Mouse (Mus musculus): ENCODE measurements around the gene Tnnc2.

Tnnc2 gene

GRCm38 (mm10) chr2:164737377-164738090 lies 42.2 kb downstream of the Tnnc2 start:
- DNase-seq (ENCODE audit: low spot score) = no peak

GRCm38 (mm10) chr2:164735446-164735845 lies 44.3 kb downstream of the Tnnc2 start:
- DNase-seq (ENCODE audit: low spot score) = no peak

GRCm38 (mm10) chr2:164734839-164735238 lies 44.9 kb downstream of the Tnnc2 start:
- DNase-seq (ENCODE audit: low spot score) = no peak

GRCm38 (mm10) chr2:164733259-164733658 lies 46.5 kb downstream of the Tnnc2 start:
- no peak for DNase-seq (ENCODE audit: low spot score)

GRCm38 (mm10) chr2:164731719-164732118 lies 48.0 kb downstream of the Tnnc2 start:
- no peak for DNase-seq (ENCODE audit: low spot score)
